Comparison of ENCODE assay signal across 14 mouse cellular contexts in the genomic region with DNA sequence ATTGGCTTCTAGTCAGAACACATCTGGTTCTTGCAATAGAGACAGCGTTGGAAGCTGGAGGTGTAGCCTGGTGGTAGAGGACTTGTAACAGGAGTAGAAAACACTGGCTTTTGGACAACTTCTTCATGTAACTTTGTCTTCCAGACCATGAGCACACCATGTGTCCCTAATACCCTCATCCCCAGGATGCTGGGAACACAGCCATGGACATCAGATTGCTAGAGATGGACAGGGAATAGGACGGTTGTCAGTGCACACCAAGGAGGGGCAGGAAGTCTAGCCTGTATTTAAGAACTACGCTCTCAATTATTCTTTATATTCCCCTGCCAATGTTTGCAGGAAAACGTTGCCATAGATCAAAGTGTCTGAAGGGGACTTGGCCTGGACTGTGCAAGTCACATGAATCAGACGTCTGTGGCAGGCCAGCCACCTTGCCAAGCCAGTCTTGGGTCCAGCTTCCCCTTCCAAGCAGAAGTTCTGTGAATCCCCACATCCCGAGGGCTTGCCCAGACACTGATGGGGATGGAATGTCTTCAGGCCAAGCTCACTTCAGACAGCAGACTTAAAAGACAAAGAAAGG.
DNase-seq lines count a peak whose midpoint lies in the region; ATAC-seq and TF ChIP-seq lines count a peak whose summit lies in the region.
"Had no signal": no experiment of that assay in that cellular context is flagged by ENCODE, and none has a peak within 500 bp of the region (broad histone marks: within the 10 kb centered on the region; RNA-seq: fewer than 3 reads in every experiment).

No protein-coding gene starts in this region.

- H3K9ac ChIP-seq in embryonic facial prominence, embryonic 15.5 days, result no peak overlapping the region
- H3K9ac ChIP-seq in lung, embryonic 15.5 days, result no peak overlapping the region
- H3K9ac ChIP-seq in stomach, embryonic 16.5 days (ENCODE audit: low read length), result no peak overlapping the region
- no peak overlapping the region for H3K9ac ChIP-seq in forebrain, embryonic 15.5 days (replicated peaks)
- H3K9ac ChIP-seq: embryonic facial prominence, embryonic 12.5 days had no signal

- no peak overlapping the region for H3K4me2 ChIP-seq in embryonic facial prominence, embryonic 15.5 days (replicated peaks)
- no peak overlapping the region for H3K4me2 ChIP-seq in lung, embryonic 15.5 days
- no peak overlapping the region for H3K4me2 ChIP-seq in stomach, embryonic 16.5 days (ENCODE audit: low read depth, low read length)
- H3K4me2 ChIP-seq in forebrain, embryonic 15.5 days (replicated peaks), result no peak overlapping the region
- H3K4me2 ChIP-seq: embryonic facial prominence, embryonic 12.5 days had no signal

- H3K4me3 ChIP-seq in embryonic facial prominence, embryonic 15.5 days (replicated peaks), result no peak overlapping the region
- no peak overlapping the region for H3K4me3 ChIP-seq in embryonic facial prominence, embryonic 10.5 days
- no peak overlapping the region for H3K4me3 ChIP-seq in lung, embryonic 15.5 days
- H3K4me3 ChIP-seq in lung, adult 2 months (replicated peaks; ENCODE audit: extremely low read depth, low read depth, low read length), result no peak overlapping the region
- no peak overlapping the region for H3K4me3 ChIP-seq in stomach, embryonic 16.5 days (replicated peaks; ENCODE audit: low read length)
- H3K4me3 ChIP-seq in forebrain, embryonic 15.5 days, result no peak overlapping the region
- H3K4me3 ChIP-seq: embryonic facial prominence, embryonic 12.5 days had no signal

- H3K27ac ChIP-seq in embryonic facial prominence, embryonic 15.5 days (replicated peaks), result 0 out of 2 replicates have a peak overlapping the region, but pooled peaks have one; percentile 17
- no peak overlapping the region for H3K27ac ChIP-seq in embryonic facial prominence, embryonic 10.5 days (replicated peaks)
- H3K27ac ChIP-seq in lung, embryonic 15.5 days, result peak overlapping the region; percentile 61
- H3K27ac ChIP-seq in stomach, embryonic 16.5 days (ENCODE audit: low read length), result peak overlapping the region; percentile 10
- no peak overlapping the region for H3K27ac ChIP-seq in forebrain, embryonic 15.5 days (replicated peaks)
- H3K27ac ChIP-seq: embryonic facial prominence, embryonic 12.5 days; hindbrain, postnatal 0 days had no signal

- H3K36me3 ChIP-seq in embryonic facial prominence, embryonic 15.5 days, result no peaks in the 10 kb centered on the region
- peaks cover 20% of the 10 kb centered on the region; the same call in 1 of the 2 replicates for H3K36me3 ChIP-seq in embryonic facial prominence, embryonic 10.5 days (replicated peaks)
- H3K36me3 ChIP-seq in lung, embryonic 15.5 days, result no peaks in the 10 kb centered on the region
- H3K36me3 ChIP-seq in stomach, embryonic 16.5 days (ENCODE audit: control insufficient read depth, insufficient read depth, low read length), result no peaks in the 10 kb centered on the region
- no peaks in the 10 kb centered on the region for H3K36me3 ChIP-seq in forebrain, embryonic 15.5 days
- H3K36me3 ChIP-seq: embryonic facial prominence, embryonic 12.5 days had no signal

- H3K9me3 ChIP-seq in embryonic facial prominence, embryonic 15.5 days (replicated peaks), result no peaks in the 10 kb centered on the region
- no peaks in the 10 kb centered on the region for H3K9me3 ChIP-seq in embryonic facial prominence, embryonic 10.5 days
- H3K9me3 ChIP-seq in lung, embryonic 15.5 days, result no peaks in the 10 kb centered on the region
- H3K9me3 ChIP-seq in stomach, embryonic 16.5 days (replicated peaks; ENCODE audit: control insufficient read depth, low read length), result no peaks in the 10 kb centered on the region
- no peaks in the 10 kb centered on the region for H3K9me3 ChIP-seq in forebrain, embryonic 15.5 days
- H3K9me3 ChIP-seq: embryonic facial prominence, embryonic 12.5 days had no signal

- no peak for TF ChIP-seq POLR2A in lung, adult 2 months (IDR thresholded peaks at IDR 0.05; ENCODE audit: borderline replicate concordance, extremely low read depth, low read depth, low read length)

- DNase-seq in embryonic facial prominence, embryonic 10.5 days (ENCODE audit: low spot score), result no peak
- DNase-seq in lung, adult 2 months, result no peak
- DNase-seq in kidney, postnatal 10 days, result peak; percentile 64
- no peak for DNase-seq in thymus, postnatal 36 days
- DNase-seq: B cell, adult 2 months; cerebellum, adult 9-10 months; liver had no signal

- 38% methylated on average over 6 of the region's 6 CpGs for WGBS in embryonic facial prominence, embryonic 15.5 days
- 76% methylated on average over 6 of the region's 6 CpGs for WGBS in embryonic facial prominence, embryonic 10.5 days
- 19% methylated on average over 6 of the region's 6 CpGs for WGBS in lung, embryonic 15.5 days
- WGBS in lung, adult 2 months, result 29% methylated on average over 6 of the region's 6 CpGs
- 29% methylated on average over 6 of the region's 6 CpGs for WGBS in stomach, embryonic 16.5 days
- WGBS in forebrain, embryonic 15.5 days, result 65% methylated on average over 6 of the region's 6 CpGs

- H3K4me1 ChIP-seq in embryonic facial prominence, embryonic 15.5 days, result peaks cover 53% of the 10 kb centered on the region
- H3K4me1 ChIP-seq in embryonic facial prominence, embryonic 10.5 days, result peaks cover 60% of the 10 kb centered on the region
- H3K4me1 ChIP-seq in lung, embryonic 15.5 days, result peaks cover 53% of the 10 kb centered on the region
- no peaks in the 10 kb centered on the region; the same call in 1 of the 2 replicates for H3K4me1 ChIP-seq in lung, adult 2 months (ENCODE audit: control insufficient read depth, insufficient read depth, low read length)
- H3K4me1 ChIP-seq in stomach, embryonic 16.5 days (ENCODE audit: control insufficient read depth, insufficient read depth, low read length), result peaks cover 38% of the 10 kb centered on the region
- H3K4me1 ChIP-seq in forebrain, embryonic 15.5 days, result peaks cover 5% of the 10 kb centered on the region

- H3K27me3 ChIP-seq in embryonic facial prominence, embryonic 15.5 days, result no peaks in the 10 kb centered on the region
- no peaks in the 10 kb centered on the region for H3K27me3 ChIP-seq in embryonic facial prominence, embryonic 10.5 days (replicated peaks; ENCODE audit: low read depth, poor library complexity, severe bottlenecking)
- no peaks in the 10 kb centered on the region for H3K27me3 ChIP-seq in lung, embryonic 15.5 days
- no peaks in the 10 kb centered on the region for H3K27me3 ChIP-seq in stomach, embryonic 16.5 days (ENCODE audit: control insufficient read depth, insufficient read depth, low read length)
- no peaks in the 10 kb centered on the region for H3K27me3 ChIP-seq in forebrain, embryonic 15.5 days
- H3K27me3 ChIP-seq: embryonic facial prominence, embryonic 12.5 days had no signal

- no peak for TF ChIP-seq CTCF in lung, adult 2 months (IDR thresholded peaks at IDR 0.05; ENCODE audit: insufficient read depth, low read length)

- ATAC-seq in embryonic facial prominence, embryonic 15.5 days (ENCODE audit: insufficient number of reproducible peaks, low FRiP score, low TSS enrichment, low read depth), result no peak
- peak; percentile 75; the same call in 1 of the 2 replicates for ATAC-seq in lung, embryonic 15.5 days (ENCODE audit: borderline replicate concordance, extremely low read depth, low FRiP score, low TSS enrichment)
- peak; percentile 42; the same call in 1 of the 2 replicates for ATAC-seq in stomach, embryonic 16.5 days (ENCODE audit: insufficient read depth, low FRiP score)
- ATAC-seq in forebrain, embryonic 15.5 days (replicated peaks), result no peak
- ATAC-seq: forebrain, embryonic 16.5 days; hindbrain, postnatal 0 days had no signal

Comparison
In these comparisons a context has a peak if more than half of its experiments do, and no peak if none do; other contexts are left out.
1. H3K27ac ChIP-seq: peak in embryonic facial prominence, embryonic 15.5 days (single experiment), lung, embryonic 15.5 days (single experiment) and stomach, embryonic 16.5 days (single experiment); none in embryonic facial prominence, embryonic 10.5 days (single experiment) and forebrain, embryonic 15.5 days (single experiment).
2. ATAC-seq: peak in lung, embryonic 15.5 days (single experiment) and stomach, embryonic 16.5 days (single experiment); none in embryonic facial prominence, embryonic 15.5 days (single experiment) and forebrain, embryonic 15.5 days (single experiment).